9 mouse cellular contexts compared by ENCODE assay signal in the genomic region with DNA sequence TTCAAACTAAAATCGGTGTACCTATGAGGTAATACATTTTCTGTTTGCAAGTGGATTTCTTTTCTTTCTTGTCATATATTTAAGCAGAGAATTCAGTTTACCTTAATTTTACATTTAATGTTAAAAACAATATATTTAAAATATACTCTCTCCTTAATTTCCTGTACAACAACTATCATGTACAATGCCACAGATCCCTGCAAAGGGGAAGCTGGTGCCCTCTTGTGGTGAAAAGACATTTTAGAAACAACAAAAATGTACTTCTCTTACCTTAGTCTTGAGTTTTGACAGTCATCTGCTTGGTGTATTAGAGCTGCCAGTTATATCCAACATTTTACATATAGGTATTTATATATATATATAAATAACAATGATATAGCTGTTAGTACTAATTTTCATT. TPM values are rescaled to one million over a fixed set of nuclear protein-coding genes. Genes with fewer than 3 reads are reported as not detected.
DNase-seq lines count a peak whose midpoint lies in the region; ATAC-seq and TF ChIP-seq lines count a peak whose summit lies in the region.
"Had no signal": no experiment of that assay in that cellular context is flagged by ENCODE, and none has a peak within 500 bp of the region (broad histone marks: within the 10 kb centered on the region; RNA-seq: fewer than 3 reads in every experiment).

No protein-coding gene starts in this region.

- H3K9ac ChIP-seq in kidney, embryonic 14.5 days (ENCODE audit: low read depth, low read length), result no peak overlapping the region
- H3K9ac ChIP-seq: lung, embryonic 15.5 days had no signal

- no peak for ATAC-seq in kidney, embryonic 14.5 days (ENCODE audit: low FRiP score, low TSS enrichment)

- H3K4me2 ChIP-seq in kidney, embryonic 14.5 days (replicated peaks; ENCODE audit: low read depth, low read length), result no peak overlapping the region
- H3K4me2 ChIP-seq: lung, embryonic 15.5 days had no signal

- H3K9me3 ChIP-seq in kidney, embryonic 14.5 days (ENCODE audit: control insufficient read depth, low read length), result no peaks in the 10 kb centered on the region
- H3K9me3 ChIP-seq: lung, embryonic 15.5 days had no signal

- H3K4me1 ChIP-seq in kidney, embryonic 14.5 days (ENCODE audit: control insufficient read depth, insufficient read depth, low read length), result peaks cover 7% of the 10 kb centered on the region; the same call in 1 of the 2 replicates
- no peaks in the 10 kb centered on the region; the same call in 1 of the 2 replicates for H3K4me1 ChIP-seq in cortical plate, adult 2 months (ENCODE audit: control insufficient read depth, insufficient read depth, low read length)

- no peak for TF ChIP-seq POLR2A in cortical plate, adult 2 months (IDR thresholded peaks at IDR 0.05; ENCODE audit: extremely low read depth, insufficient read depth, low read length)

- 95% methylated on average over 1 of the region's 1 CpGs for WGBS in kidney, embryonic 14.5 days

- DNase-seq in embryo, embryonic 10 days (ENCODE audit: low spot score), result peak; percentile 42
- DNase-seq in embryo, embryonic 9.5 days (ENCODE audit: extremely low spot score), result no peak
- DNase-seq in kidney, postnatal 10 days, result peak; percentile 10
- DNase-seq in 3T3-L1 (ENCODE audit: low read depth, low spot score), result peak; percentile 64
- DNase-seq in c-Kit-positive CD71-positive TER-119-positive erythroid progenitor cells, embryonic 14.5 days (ENCODE audit: low spot score), result no peak
- no peak for DNase-seq in spleen, postnatal 4 days (ENCODE audit: low spot score in 2 of 2)

- TF ChIP-seq CTCF in cortical plate, adult 2 months (IDR thresholded peaks at IDR 0.05; ENCODE audit: extremely low read depth, insufficient read depth, low read length), result peak; percentile 32; the same call in 1 of the 2 replicates

- no peak overlapping the region for H3K4me3 ChIP-seq in kidney, embryonic 14.5 days (ENCODE audit: low read length)
- peak overlapping the region; percentile 39; the same call in 1 of the 2 replicates for H3K4me3 ChIP-seq in cortical plate, adult 2 months (ENCODE audit: insufficient read depth, low read length)
- H3K4me3 ChIP-seq: lung, embryonic 15.5 days had no signal

- H3K27ac ChIP-seq in kidney, embryonic 14.5 days (ENCODE audit: low read depth, low read length), result no peak overlapping the region
- no peak overlapping the region for H3K27ac ChIP-seq in cortical plate, adult 2 months (ENCODE audit: insufficient read depth, low read length)
- H3K27ac ChIP-seq: lung, embryonic 15.5 days had no signal

- no peaks in the 10 kb centered on the region for H3K36me3 ChIP-seq in kidney, embryonic 14.5 days (ENCODE audit: control insufficient read depth, insufficient read depth, low read length)
- H3K36me3 ChIP-seq: lung, embryonic 15.5 days had no signal

- peaks cover 16% of the 10 kb centered on the region for H3K27me3 ChIP-seq in kidney, embryonic 14.5 days (ENCODE audit: control insufficient read depth, insufficient read depth, low read length)

RNA-seq across cellular contexts. Expression of a gene that starts 4.8 kb away (rescaled TPM):
- polyA plus RNA-seq in kidney, embryonic 14.5 days (2014; fragmentation: Nextera tagmentation; extraction: Ambion mirVana), result 0.27 and 0.47 TPM in 2 replicates
- polyA plus RNA-seq in cortical plate, adult 2 months (2012; rRNA removed), result 6.1 and 11.3 TPM in 2 replicates

Comparison
In these comparisons a context has a peak if more than half of its experiments do, and no peak if none do; other contexts are left out.
1. DNase-seq: peak in embryo, embryonic 10 days (single experiment), kidney, postnatal 10 days (single experiment) and 3T3-L1 (single experiment); none in embryo, embryonic 9.5 days (single experiment), c-Kit-positive CD71-positive TER-119-positive erythroid progenitor cells, embryonic 14.5 days (single experiment) and spleen, postnatal 4 days (0 of 2).